Mouse (Mus musculus) G1E (cell line): Measurements from ENCODE around the gene Fadd. TPM values are rescaled to one million over a fixed set of nuclear protein-coding genes. Genes with fewer than 3 reads are reported as not detected.
A peak's percentile ranks its signal among the peaks of the same experiment; 100 is the strongest.

Experiments used
- ATAC-seq: 2 replicates; pipeline ENCODE4 v1.8.0; 2016; ENCODE audit warnings: mild to moderate bottlenecking; ENCODE audit not compliant: insufficient number of reproducible peaks, poor library complexity, low FRiP score, severe bottlenecking; ENCODE audit errors: extremely low read depth
- DNase-seq: peaks from one replicate; pipeline ENCODE4 v3.0.0; 2012; ENCODE audit warnings: low spot score
- H3K27me3 ChIP-seq: 2 replicates; pipeline ENCODE4 v1.6.1; 2012; ENCODE audit warnings: mild to moderate bottlenecking, low read length, inconsistent platforms; ENCODE audit not compliant: insufficient read depth
- H3K36me3 ChIP-seq: replicated peaks from 2 replicates; pipeline ENCODE3; 2012; ENCODE audit warnings: mild to moderate bottlenecking, inconsistent platforms
- H3K4me1 ChIP-seq: 2 replicates; pipeline ENCODE4 v1.6.1; 2012; ENCODE audit warnings: low read depth, low read length, inconsistent platforms, mixed read lengths; ENCODE audit not compliant: insufficient read depth
- H3K4me3 ChIP-seq: 2 replicates; pipeline ENCODE4 v1.5.1; 2012; ENCODE audit warnings: low read depth, mild to moderate bottlenecking, inconsistent platforms, low read length, moderate library complexity, mixed read lengths
- H3K9me3 ChIP-seq: replicated peaks from 2 replicates; pipeline ENCODE4 v1.6.1; 2012; ENCODE audit warnings: inconsistent platforms
- CTCF ChIP-seq: IDR thresholded peaks from 2 replicates; pipeline ENCODE4 v1.5.1; 2012; ENCODE audit warnings: low read depth, low read length, inconsistent platforms, mixed read lengths
- GATA1 ChIP-seq: IDR thresholded peaks from 2 replicates; pipeline ENCODE4 v1.6.1; 2012; ENCODE audit warnings: borderline replicate concordance, low read length, inconsistent platforms, mixed read lengths
- GATA2 ChIP-seq: IDR thresholded peaks from 2 replicates; pipeline ENCODE4 v1.6.1; 2012; ENCODE audit warnings: low read depth, low read length, inconsistent platforms, borderline replicate concordance
- POLR2AphosphoS5 ChIP-seq: IDR thresholded peaks from 2 replicates; pipeline ENCODE4 v1.6.1; 2012; ENCODE audit warnings: low read depth, low read length, inconsistent platforms; ENCODE audit not compliant: insufficient replicate concordance
- TAL1 ChIP-seq: conservative IDR thresholded peaks from 2 replicates; pipeline ENCODE4 v1.6.1; 2012; ENCODE audit warnings: low read depth, low read length, inconsistent platforms, mixed read lengths
- polyA plus RNA-seq: library from polyadenylated mRNA; stranded (reverse); fragments of >175 nt; gene quantifications from 2 replicates; pipeline ENCODE4 v1.2.3, GENCODE M21; 2012
- total RNA-seq, 2 experiments: library from RNA; stranded (forward) in 1 of 2; stranded (reverse) in 1 of 2; fragments of 200-1000 nt in 1 of 2; fragments of >200 nt in 1 of 2; fragmentation: Nextera tagmentation in 1 of 2; gene quantifications; 2 replicates each; pipeline ENCODE4 v1.2.3; 2014 to 2017

The Fadd gene
- total and polyA plus RNA-seq, 3 experiments = 4.5 to 9.7 (median 8.0) TPM

DNA sequence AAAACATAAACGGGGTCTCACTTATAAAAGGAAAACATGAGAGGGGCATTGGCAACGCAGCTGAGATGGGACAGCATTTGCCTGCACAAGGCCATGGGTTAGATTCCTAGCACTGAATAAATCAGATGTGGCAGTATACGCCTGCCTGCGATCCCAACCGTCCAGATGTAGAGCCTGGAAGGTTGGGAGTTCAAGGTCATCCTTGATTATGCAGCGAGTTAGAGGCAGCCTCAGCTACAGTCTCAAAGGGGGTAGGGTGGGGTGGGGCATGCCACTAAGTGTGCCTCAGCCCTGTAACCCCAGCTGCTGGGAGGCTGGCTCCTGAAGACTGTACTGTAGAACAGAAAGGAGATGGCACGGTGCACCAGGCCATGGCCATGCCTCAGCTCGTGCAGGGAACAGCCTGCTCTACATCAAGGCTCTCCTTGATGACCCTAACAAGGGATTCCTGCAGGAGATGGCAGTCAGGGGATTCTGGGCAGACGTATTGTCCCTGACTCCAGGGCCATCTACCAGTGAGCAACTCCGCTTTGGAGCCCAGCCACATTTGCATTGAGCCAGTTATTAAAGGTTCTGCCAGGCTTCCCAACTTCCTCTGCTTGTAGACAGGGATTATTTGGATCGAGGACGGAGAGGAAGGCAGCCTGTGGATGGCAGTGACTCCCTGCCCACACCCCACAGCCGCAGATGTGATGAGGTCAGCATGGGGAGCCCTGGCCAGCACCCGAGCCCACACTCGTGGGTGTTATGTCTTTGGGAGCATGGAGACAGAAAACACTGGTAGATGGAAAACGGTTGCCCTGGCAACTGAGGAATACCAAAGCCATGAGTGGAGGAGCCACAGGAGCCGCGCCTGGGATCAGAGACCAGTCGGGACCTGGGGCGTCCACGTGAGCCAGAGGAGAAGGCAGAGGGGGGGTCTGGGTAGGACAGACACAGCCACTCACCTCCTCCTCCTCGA is 38.7 kb upstream of the Fadd start:
- Histone ChIP-seq H3K4me3 (no peak overlapping the region), H3K27me3 (no peaks in the 10 kb centered on the region), H3K4me1 (no peaks in the 10 kb centered on the region), H3K9me3 (no peaks in the 10 kb centered on the region), H3K36me3 (peaks cover 10% of the 10 kb centered on the region)
- DNase-seq = no peak
- no peak for ATAC-seq
- TF ChIP-seq GATA1 = no peak
- TF ChIP-seq CTCF = no peak
- no peak for TF ChIP-seq TAL1
- TF ChIP-seq POLR2AphosphoS5 = no peak
- TF ChIP-seq GATA2 = no peak

GRCm38 (mm10) chr7:144620315-144620714 is 38.1 kb upstream of the Fadd start:
- H3K4me3 ChIP-seq = no peak overlapping the region
- H3K9me3 ChIP-seq = no peaks in the 10 kb centered on the region
- DNase-seq (no peak), ATAC-seq (no peak)
- H3K27me3 ChIP-seq = no peaks in the 10 kb centered on the region
- H3K36me3 ChIP-seq = peaks cover 12% of the 10 kb centered on the region
- H3K4me1 ChIP-seq = no peaks in the 10 kb centered on the region
- no peak for TF ChIP-seq CTCF
- TF ChIP-seq GATA1 = no peak
- TF ChIP-seq GATA2 = no peak
- no peak for TF ChIP-seq TAL1
- TF ChIP-seq POLR2AphosphoS5 = no peak

GRCm38 (mm10) chr7:144615343-144615742 is 33.1 kb upstream of the Fadd start:
- DNase-seq (no peak), ATAC-seq (no peak)
- peaks cover 8% of the 10 kb centered on the region for H3K36me3 ChIP-seq
- H3K4me1 ChIP-seq = no peaks in the 10 kb centered on the region; the same call in 1 of the 2 replicates
- H3K4me3 ChIP-seq = no peak overlapping the region
- H3K27me3 ChIP-seq = no peaks in the 10 kb centered on the region
- no peaks in the 10 kb centered on the region for H3K9me3 ChIP-seq
- TF ChIP-seq CTCF (no peak), TAL1 (no peak), POLR2AphosphoS5 (no peak), GATA1 (no peak), GATA2 (no peak)

DNA sequence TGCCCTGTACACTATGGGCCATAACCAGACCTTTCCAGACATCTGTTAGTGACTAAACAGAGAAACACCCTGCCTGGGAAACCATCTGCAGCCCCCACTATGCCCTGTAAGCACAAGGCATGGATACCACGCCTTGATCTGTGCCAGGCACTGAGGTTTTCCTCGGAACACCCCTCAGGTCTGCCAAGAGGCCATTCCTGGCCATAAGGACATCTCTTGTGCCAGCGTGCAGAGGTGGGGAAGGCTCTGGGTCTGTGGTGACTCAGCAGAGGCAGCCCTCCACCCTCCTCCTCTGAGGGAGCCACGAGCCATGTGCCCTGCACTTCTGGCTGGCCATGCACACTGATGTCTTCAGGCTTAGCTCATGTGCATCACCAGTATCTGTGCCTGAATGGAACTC is 30.6 kb upstream of the Fadd start:
- Histone ChIP-seq H3K36me3 (peaks cover 8% of the 10 kb centered on the region), H3K9me3 (no peaks in the 10 kb centered on the region), H3K27me3 (no peaks in the 10 kb centered on the region), H3K4me1 (no peaks in the 10 kb centered on the region; the same call in 1 of the 2 replicates), H3K4me3 (no peak overlapping the region)
- TF ChIP-seq GATA1 (no peak), TAL1 (no peak), GATA2 (no peak), CTCF (no peak)
- ATAC-seq (no peak), DNase-seq (no peak)

DNA sequence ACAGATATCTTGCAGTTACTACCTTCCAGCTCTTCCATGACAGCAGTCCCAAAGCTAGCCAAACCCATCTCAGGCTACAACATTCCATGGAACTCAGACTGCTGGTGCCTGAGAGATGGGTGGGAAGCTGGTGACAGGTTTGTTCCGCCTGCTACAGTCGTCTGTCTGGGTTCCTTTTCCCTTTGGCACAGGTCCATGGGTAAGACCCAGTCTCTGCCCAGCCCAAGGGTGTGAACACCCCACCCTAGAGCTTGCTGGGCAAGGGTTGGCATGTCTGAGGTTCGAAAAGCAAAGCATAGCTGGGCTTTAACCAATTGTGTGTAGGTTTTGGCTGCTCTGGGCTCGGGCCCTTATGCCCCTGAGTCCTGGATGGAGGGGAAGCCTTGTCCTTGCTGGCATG is 30.1 kb upstream of the Fadd start:
- ATAC-seq = no peak
- no peaks in the 10 kb centered on the region for H3K27me3 ChIP-seq
- no peak overlapping the region for H3K4me3 ChIP-seq
- no peaks in the 10 kb centered on the region for H3K9me3 ChIP-seq
- DNase-seq = no peak
- H3K36me3 ChIP-seq = peaks cover 10% of the 10 kb centered on the region
- TF ChIP-seq TAL1 = no peak
- no peak for TF ChIP-seq POLR2AphosphoS5
- no peak for TF ChIP-seq GATA2
- no peak for TF ChIP-seq GATA1
- no peak for TF ChIP-seq CTCF
- H3K4me1 ChIP-seq = no peaks in the 10 kb centered on the region; the same call in 1 of the 2 replicates

GRCm38 (mm10) chr7:144611595-144611994 is 29.3 kb upstream of the Fadd start:
- H3K9me3 ChIP-seq = no peaks in the 10 kb centered on the region
- H3K4me1 ChIP-seq = no peaks in the 10 kb centered on the region; the same call in 1 of the 2 replicates
- ATAC-seq (no peak), DNase-seq (no peak)
- H3K36me3 ChIP-seq = peaks cover 10% of the 10 kb centered on the region
- H3K27me3 ChIP-seq = no peaks in the 10 kb centered on the region
- TF ChIP-seq POLR2AphosphoS5 (no peak), TAL1 (peak; percentile 13; the same call in 1 of the 2 replicates), GATA2 (no peak), GATA1 (no peak), CTCF (no peak)
- H3K4me3 ChIP-seq = no peak overlapping the region

- H3K27me3 ChIP-seq = no peaks in the 10 kb centered on the region
Measured at GRCm38 (mm10) chr7:144609568-144609967, 27.3 kb upstream of the Fadd start.

More at GRCm38 (mm10) chr7:144609568-144609967, 27.3 kb upstream of the Fadd start:
- no peak for ATAC-seq
- TF ChIP-seq POLR2AphosphoS5 (no peak), GATA1 (no peak), TAL1 (no peak), CTCF (no peak), GATA2 (no peak)
- Histone ChIP-seq H3K36me3 (peaks cover 10% of the 10 kb centered on the region), H3K4me1 (no peaks in the 10 kb centered on the region; the same call in 1 of the 2 replicates), H3K9me3 (no peaks in the 10 kb centered on the region), H3K4me3 (no peak overlapping the region)
- DNase-seq = no peak
